Mouse (Mus musculus): ENCODE measurements around the gene Rnf215.
"Not testable (repeated sequence)": the region's sequence is repeated elsewhere in the genome, so short reads cannot be mapped to it uniquely, and the experiment has no call there.

Rnf215 gene

GRCm38 (mm10) chr11:4113970-4114369 is 21.0 kb upstream of the Rnf215 start:
- DNase-seq (ENCODE audit: low spot score), result no peak

- not testable (repeated sequence) for DNase-seq (ENCODE audit: low spot score)
Measured at GRCm38 (mm10) chr11:4114541-4114940, 20.5 kb upstream of the Rnf215 start.

GRCm38 (mm10) chr11:4115407-4115806 is 19.6 kb upstream of the Rnf215 start:
- DNase-seq (ENCODE audit: low spot score), result no peak

DNA sequence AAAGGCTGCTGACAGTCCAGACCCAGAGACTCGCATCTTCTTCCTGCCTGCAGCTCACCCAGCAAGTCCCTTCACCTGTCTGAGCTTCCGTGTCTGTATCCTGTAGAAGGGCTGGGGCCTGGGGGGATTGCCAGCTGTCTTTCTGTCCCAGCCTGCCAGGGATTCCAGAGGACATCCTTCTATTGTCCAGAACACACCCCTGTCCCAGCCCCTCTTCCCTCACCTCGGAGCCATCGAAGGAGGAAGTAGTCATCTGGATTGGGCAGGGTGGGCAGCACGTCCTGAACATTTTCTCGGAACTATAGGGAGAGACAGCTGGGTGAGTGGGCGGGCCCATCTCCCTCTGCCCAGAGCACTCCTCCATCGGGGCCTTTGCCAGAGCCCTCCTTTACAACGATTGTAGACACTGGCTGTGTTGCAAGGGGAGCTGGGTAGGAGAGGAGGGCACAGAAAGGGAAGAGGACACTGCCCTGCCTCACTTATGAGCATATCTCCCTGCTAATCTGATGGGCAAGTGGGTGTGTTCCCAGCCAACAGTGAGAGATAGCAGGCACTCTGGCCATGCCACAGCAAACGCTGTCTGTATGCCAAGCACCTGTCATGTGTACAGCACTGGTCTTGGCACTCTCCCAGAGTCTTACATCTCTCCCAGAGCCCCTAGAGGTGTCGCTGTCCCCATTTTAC is 18.4 kb upstream of the Rnf215 start:
- DNase-seq (ENCODE audit: low spot score), result no peak

- no peak for DNase-seq (ENCODE audit: low spot score)
Measured at GRCm38 (mm10) chr11:4117372-4118071, 17.5 kb upstream of the Rnf215 start.

- peak; percentile 44 for DNase-seq (ENCODE audit: low spot score)
Measured at GRCm38 (mm10) chr11:4118081-4118921, 16.7 kb upstream of the Rnf215 start.

DNA sequence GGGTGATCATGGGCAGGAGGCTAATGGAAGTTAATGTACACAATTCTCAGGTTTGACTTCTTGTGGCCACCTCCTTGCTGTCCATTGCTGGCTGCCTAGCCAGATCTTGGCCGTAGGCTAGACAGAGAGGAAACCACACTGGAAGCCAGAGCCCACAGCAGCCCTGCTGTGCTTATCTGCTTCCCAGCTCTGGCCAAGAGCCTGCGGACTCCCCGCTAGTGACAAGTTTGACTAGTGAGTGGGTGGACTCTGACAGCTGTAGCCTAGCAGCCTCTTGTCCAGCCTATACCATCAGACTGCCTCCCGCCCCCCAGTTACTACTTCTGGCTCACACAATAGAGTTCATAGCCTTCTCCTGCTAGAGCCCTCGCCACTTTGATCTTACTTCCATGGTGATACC is 15.4 kb upstream of the Rnf215 start:
- DNase-seq (ENCODE audit: low spot score), result no peak

DNA sequence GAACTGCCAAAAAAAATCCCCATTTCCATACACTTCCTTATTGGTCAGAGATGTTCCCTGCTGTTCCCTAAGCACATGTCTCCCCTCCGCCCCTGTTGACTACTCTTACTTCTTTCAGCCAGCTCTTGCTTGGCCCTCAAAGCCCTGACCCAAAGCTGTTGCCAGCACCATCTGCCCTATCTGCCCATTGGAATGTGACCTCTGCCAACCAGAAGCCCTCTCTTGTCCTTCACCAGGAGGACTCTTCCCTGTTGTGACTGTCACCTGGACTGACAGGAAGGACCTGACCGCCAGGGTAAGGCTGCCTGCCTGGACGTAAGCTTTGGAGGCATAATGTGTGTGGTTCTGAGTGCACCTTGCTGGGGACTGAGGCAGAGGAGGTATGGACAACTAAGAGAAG is 13.3 kb upstream of the Rnf215 start:
- no peak for DNase-seq (ENCODE audit: low spot score)

- no peak for DNase-seq (ENCODE audit: low spot score)
Measured at GRCm38 (mm10) chr11:4122226-4122625, 12.8 kb upstream of the Rnf215 start.

DNA sequence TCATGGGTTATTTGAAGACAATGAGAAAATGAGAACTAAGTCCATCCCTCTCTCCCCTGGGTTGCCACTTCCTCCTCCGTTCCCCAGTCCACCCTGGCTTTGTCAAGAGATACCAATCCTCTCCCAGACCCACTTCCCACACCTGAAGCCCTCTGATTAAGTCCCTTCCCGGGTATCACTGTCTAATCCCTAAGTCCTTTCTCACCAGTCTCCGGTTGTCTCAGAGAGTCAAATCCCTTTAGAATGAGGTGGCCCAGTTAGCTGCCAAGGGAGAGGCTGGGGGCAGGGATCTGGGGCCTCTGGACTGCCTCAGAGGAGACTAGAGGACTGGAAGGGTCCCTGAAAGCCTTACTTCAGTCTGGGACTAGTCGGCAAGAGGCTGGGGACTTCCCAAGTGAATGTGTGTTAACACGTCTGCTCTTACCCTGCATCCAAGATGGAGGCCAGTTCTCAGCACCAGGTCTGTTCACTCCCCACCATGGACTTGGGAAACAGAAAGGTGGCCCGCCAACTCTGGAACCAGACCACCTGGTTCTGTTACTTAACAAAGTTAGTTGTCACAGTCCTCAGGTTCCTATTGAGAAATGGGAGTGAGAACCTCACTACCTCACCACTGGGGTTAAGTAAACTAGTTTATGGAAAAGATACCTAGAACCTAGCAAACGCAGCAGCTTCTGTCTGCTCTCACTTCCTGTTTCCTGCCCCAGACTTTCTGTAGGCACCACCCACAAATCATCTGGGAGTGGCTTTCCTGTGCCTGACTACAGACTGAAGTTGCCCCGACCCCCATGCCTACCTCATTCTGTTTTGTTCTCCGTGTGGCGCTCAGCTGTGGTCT is 12.0 kb upstream of the Rnf215 start, which contains the start of gene Sec14l2:
Sec14l2 (minus strand) TSS at position 674 of the 838 bp plus-strand sequence.
- no peak for DNase-seq (ENCODE audit: low spot score)

DNA sequence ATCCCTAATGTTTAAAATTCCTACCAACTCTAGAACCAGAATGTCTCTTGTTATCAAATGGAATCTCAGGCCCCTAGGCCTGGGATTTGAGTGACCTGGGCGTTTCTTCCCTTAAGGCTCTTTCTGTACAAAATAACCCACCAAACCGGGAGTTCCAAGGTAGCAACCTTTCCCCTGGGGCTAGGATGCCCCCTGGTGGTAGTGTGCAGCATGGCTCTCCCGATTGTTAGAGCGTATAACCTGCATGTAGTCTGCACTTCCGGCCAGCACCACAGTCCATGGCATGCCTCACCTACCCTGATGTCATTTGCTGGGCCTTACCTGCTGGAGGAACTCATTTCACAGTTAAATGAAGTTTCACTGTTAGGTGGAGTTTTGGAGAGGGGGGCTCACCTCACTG is 11.1 kb upstream of the Rnf215 start:
- DNase-seq (ENCODE audit: low spot score), result peak; percentile 64

DNA sequence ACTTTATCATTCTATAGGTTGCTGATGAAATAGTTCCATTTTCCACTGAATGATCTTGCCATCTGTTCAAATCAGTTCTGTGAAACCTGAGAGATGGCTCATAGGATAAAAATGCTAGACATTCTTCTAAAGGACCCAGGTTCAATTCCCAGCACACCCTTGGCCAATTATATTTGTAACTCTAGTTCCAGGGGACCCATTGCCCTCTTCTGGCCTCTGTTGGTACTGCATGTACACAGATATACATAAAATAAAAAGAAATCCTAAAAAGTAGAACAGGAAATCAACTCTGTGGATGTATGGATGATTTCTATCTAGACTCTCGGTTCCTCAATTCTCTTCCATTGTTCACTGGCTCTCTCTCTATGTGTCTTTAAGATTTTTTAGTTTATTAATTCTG is 7.9 kb upstream of the Rnf215 start:
- no peak for DNase-seq (ENCODE audit: low spot score)

GRCm38 (mm10) chr11:4128461-4128860 is 6.5 kb upstream of the Rnf215 start:
- DNase-seq (ENCODE audit: low spot score), result not testable (repeated sequence)

DNA sequence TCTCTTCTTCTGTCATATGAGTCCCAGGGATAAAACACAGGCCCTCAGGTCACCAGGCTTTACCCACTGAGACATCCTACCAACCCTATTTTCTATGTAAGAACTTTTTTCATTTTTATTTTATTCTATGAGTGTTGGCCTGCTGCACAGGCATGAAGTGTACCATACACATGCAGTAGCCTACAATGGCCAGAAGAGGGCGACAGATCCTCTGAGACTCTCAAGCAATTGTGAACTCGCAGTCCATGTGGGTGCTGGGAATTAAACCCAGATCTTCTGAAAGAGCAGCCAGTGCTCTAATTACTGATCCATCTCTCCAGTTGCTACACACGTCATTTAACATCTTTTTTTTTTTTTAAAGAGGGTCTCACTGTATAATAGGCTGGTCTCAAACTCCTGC is 1.6 kb upstream of the Rnf215 start:
- peak; percentile 42 for DNase-seq (ENCODE audit: low spot score)

- DNase-seq (ENCODE audit: low spot score), result no peak
Measured at GRCm38 (mm10) chr11:4134400-4134799, 602 bp upstream of the Rnf215 start.

GRCm38 (mm10) chr11:4138964-4139363 is 4.0 kb downstream of the Rnf215 start:
- DNase-seq (ENCODE audit: low spot score), result no peak

GRCm38 (mm10) chr11:4141505-4141904 is 6.5 kb downstream of the Rnf215 start:
- no peak for DNase-seq (ENCODE audit: low spot score)

GRCm38 (mm10) chr11:4142352-4142751 is 7.3 kb downstream of the Rnf215 start:
- DNase-seq (ENCODE audit: low spot score), result no peak

- no peak for DNase-seq (ENCODE audit: low spot score)
Measured at GRCm38 (mm10) chr11:4143281-4144062, 8.5 kb downstream of the Rnf215 start.

- no peak for DNase-seq (ENCODE audit: low spot score)
Measured at GRCm38 (mm10) chr11:4146381-4146780, 11.4 kb downstream of the Rnf215 start.

DNA sequence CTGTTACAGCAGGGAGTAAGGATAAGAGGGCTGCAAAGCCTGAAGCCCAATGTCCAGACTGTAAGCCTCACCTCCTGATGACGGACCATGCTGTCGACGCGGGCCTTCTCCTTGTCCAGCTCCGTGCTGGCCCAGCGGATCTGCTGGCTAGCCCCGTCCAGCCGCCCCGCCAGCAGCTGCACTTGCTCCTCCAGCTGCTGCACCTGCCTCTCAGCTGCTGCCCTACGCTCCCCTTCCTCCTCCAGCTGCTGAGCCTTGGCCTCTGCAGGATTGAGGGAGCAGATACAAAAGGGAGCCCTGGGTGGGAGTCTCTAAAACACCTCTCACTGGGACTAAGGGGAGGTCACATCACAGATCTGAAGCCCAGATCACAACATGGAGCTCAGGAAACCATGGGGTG is 12.1 kb downstream of the Rnf215 start:
- DNase-seq (ENCODE audit: low spot score), result no peak

All from c-Kit-positive CD71-positive TER-119-positive erythroid progenitor cells, embryonic 14.5 days (primary cell).